Mouse (Mus musculus) cerebellum, adult 2 months (tissue): ENCODE measurements around the gene Uso1.
"Not testable (repeated sequence)": the region's sequence is repeated elsewhere in the genome, so short reads cannot be mapped to it uniquely, and the experiment has no call there.

ENCODE experiments used
- CTCF ChIP-seq: fragments of 200-500 bp; IDR thresholded peaks from 2 replicates; pipeline ENCODE4 v1.5.1; 2011; ENCODE audit warnings: low read depth, mild to moderate bottlenecking, control low read depth, low read length, moderate library complexity, borderline replicate concordance; ENCODE audit not compliant: insufficient read depth
- POLR2A ChIP-seq: fragments of 200-500 bp; IDR thresholded peaks from 2 replicates; pipeline ENCODE4 v1.6.1; 2011; ENCODE audit warnings: low read length, control low read depth, borderline replicate concordance; ENCODE audit not compliant: insufficient read depth

- not testable (repeated sequence) for TF ChIP-seq POLR2A, CTCF
Observed at GRCm38 (mm10) chr5:92133006-92133405, 4.7 kb upstream of the Uso1 start.
